Comparison of ENCODE assay signal across 23 mouse cellular contexts in genomic region chr6:40388660-40389059, GRCm38 (mm10). TPM values are rescaled to one million over a fixed set of nuclear protein-coding genes. Genes with fewer than 3 reads are reported as not detected.
DNase-seq lines count a peak whose midpoint lies in the region; ATAC-seq and TF ChIP-seq lines count a peak whose summit lies in the region.
"Had no signal": no experiment of that assay in that cellular context is flagged by ENCODE, and none has a peak within 500 bp of the region (broad histone marks: within the 10 kb centered on the region; RNA-seq: fewer than 3 reads in every experiment).

No protein-coding gene starts in this region.

- no peak for TF ChIP-seq CTCF in G1E (IDR thresholded peaks at IDR 0.05; ENCODE audit: low read depth, low read length)
- no peak for TF ChIP-seq CTCF in brain, embryonic 14.5 days (IDR thresholded peaks at IDR 0.05; ENCODE audit: borderline replicate concordance, extremely low read depth, insufficient read depth, insufficient read length)

- WGBS in heart, embryonic 16.5 days: 26% methylated on average over 4 of the region's 4 CpGs
- 18% methylated on average over 4 of the region's 4 CpGs for WGBS in liver, embryonic 15.5 days (ENCODE audit: insufficient replicate concordance)

- H3K27ac ChIP-seq in heart, embryonic 16.5 days (ENCODE audit: low read length): no peak overlapping the region
- H3K27ac ChIP-seq in liver, embryonic 15.5 days (replicated peaks): no peak overlapping the region
- H3K27ac ChIP-seq: embryonic facial prominence, embryonic 12.5 days; gastrocnemius, adult 2 months; hindbrain, embryonic 15.5 days; layer of hippocampus, adult 2 months; neural tube, embryonic 12.5 days had no signal

- H3K36me3 ChIP-seq in heart, embryonic 16.5 days (ENCODE audit: control insufficient read depth, insufficient read depth): no peaks in the 10 kb centered on the region
- peaks cover 44% of the 10 kb centered on the region for H3K36me3 ChIP-seq in G1E (replicated peaks)
- no peaks in the 10 kb centered on the region for H3K36me3 ChIP-seq in liver, embryonic 15.5 days (replicated peaks)

- no peak for TF ChIP-seq POLR2A in brain, embryonic 14.5 days (IDR thresholded peaks at IDR 0.05; ENCODE audit: borderline replicate concordance, extremely low read depth, insufficient read depth, insufficient read length, poor library complexity, severe bottlenecking)

- no peak for ATAC-seq in heart, embryonic 16.5 days (replicated peaks; ENCODE audit: extremely low read depth, insufficient read depth, low FRiP score)
- peak; percentile 88 for ATAC-seq in G1E (ENCODE audit: extremely low read depth, insufficient number of reproducible peaks, low FRiP score, poor library complexity, severe bottlenecking)
- ATAC-seq in liver, embryonic 15.5 days (ENCODE audit: insufficient read depth): peak; percentile 52; the same call in 1 of the 2 replicates
- ATAC-seq: CD4-positive, CD25-positive, alpha-beta regulatory T cell, adult 4 months; forebrain, embryonic 16.5 days; intestine, embryonic 16.5 days had no signal

- no peak for DNase-seq in heart, adult 11 months
- DNase-seq in G1E (ENCODE audit: low spot score): peak; percentile 3
- DNase-seq in brain, embryonic 14.5 days (ENCODE audit: low read depth): peak; percentile 10
- no peak for DNase-seq in frontal cortex, postnatal 14 days (ENCODE audit: low spot score in 2 of 2)
- no peak for DNase-seq in retina, postnatal 1 day
- DNase-seq: adrenal gland, postnatal 14 days; cerebellum, adult 8-10 months; gastrocnemius, adult 2 months; heart, adult 18-20 months; kidney, postnatal 10 days; right cerebral cortex, postnatal 25 days had no signal

- H3K9ac ChIP-seq in heart, embryonic 16.5 days (ENCODE audit: low read length): no peak overlapping the region
- H3K9ac ChIP-seq in liver, embryonic 15.5 days: no peak overlapping the region
- H3K9ac ChIP-seq: embryonic facial prominence, embryonic 12.5 days; hindbrain, embryonic 15.5 days; neural tube, embryonic 12.5 days had no signal

- no peaks in the 10 kb centered on the region for H3K9me3 ChIP-seq in heart, embryonic 16.5 days (replicated peaks; ENCODE audit: control insufficient read depth, low read length)
- no peaks in the 10 kb centered on the region for H3K9me3 ChIP-seq in G1E (replicated peaks)
- H3K9me3 ChIP-seq in liver, embryonic 15.5 days (replicated peaks): no peaks in the 10 kb centered on the region
- H3K9me3 ChIP-seq: embryonic facial prominence, embryonic 12.5 days; hindbrain, embryonic 15.5 days; neural tube, embryonic 12.5 days had no signal

- H3K4me3 ChIP-seq in heart, embryonic 16.5 days (ENCODE audit: low read length): no peak overlapping the region
- H3K4me3 ChIP-seq in G1E (ENCODE audit: low read depth, low read length): no peak overlapping the region
- H3K4me3 ChIP-seq in liver, embryonic 15.5 days (replicated peaks): no peak overlapping the region
- H3K4me3 ChIP-seq: embryonic facial prominence, embryonic 12.5 days; gastrocnemius, adult 2 months; hindbrain, embryonic 15.5 days; layer of hippocampus, adult 2 months; neural tube, embryonic 12.5 days had no signal

- no peaks in the 10 kb centered on the region for H3K27me3 ChIP-seq in heart, embryonic 16.5 days (ENCODE audit: control insufficient read depth, insufficient read depth, low read length)
- no peaks in the 10 kb centered on the region for H3K27me3 ChIP-seq in G1E (ENCODE audit: insufficient read depth, low read length)
- no peaks in the 10 kb centered on the region for H3K27me3 ChIP-seq in liver, embryonic 15.5 days
- H3K27me3 ChIP-seq: embryonic facial prominence, embryonic 12.5 days; hindbrain, embryonic 15.5 days; neural tube, embryonic 12.5 days had no signal

- H3K4me2 ChIP-seq in heart, embryonic 16.5 days (ENCODE audit: low read depth, low read length): peak overlapping the region; percentile 30; the same call in 1 of the 2 replicates
- H3K4me2 ChIP-seq in liver, embryonic 15.5 days: no peak overlapping the region
- H3K4me2 ChIP-seq: embryonic facial prominence, embryonic 12.5 days; hindbrain, embryonic 15.5 days; neural tube, embryonic 12.5 days had no signal

- peaks cover 5% of the 10 kb centered on the region; the same call in 1 of the 2 replicates for H3K4me1 ChIP-seq in heart, embryonic 16.5 days (ENCODE audit: control insufficient read depth, insufficient read depth, low read length)
- peaks cover 19% of the 10 kb centered on the region for H3K4me1 ChIP-seq in G1E (ENCODE audit: insufficient read depth, low read depth, low read length)
- peaks cover 6% of the 10 kb centered on the region for H3K4me1 ChIP-seq in liver, embryonic 15.5 days (replicated peaks)
- H3K4me1 ChIP-seq: embryonic facial prominence, embryonic 12.5 days; hindbrain, embryonic 15.5 days; neural tube, embryonic 12.5 days had no signal

RNA-seq across cellular contexts. Expression of gene E330009J07Rik, which starts 47.3 kb away (rescaled TPM):
- polyA plus RNA-seq in heart, embryonic 16.5 days (2015; fragmentation: Nextera tagmentation; extraction: Ambion mirVana): 3.9 TPM in 2 replicates
- total RNA-seq in G1E (2014; fragmentation: Nextera tagmentation) (0.19 and 3.4 TPM in 2 replicates), G1E (2017) (1.6 and 2.0 TPM in 2 replicates)
- 0.28 and 0.37 TPM in 2 replicates for polyA plus RNA-seq in G1E (2012)
- 17.8 and 26.4 TPM in 2 replicates for polyA plus RNA-seq in brain, embryonic 14.5 days (2012; rRNA removed)
- 1.7 and 2.2 TPM in 2 replicates for polyA plus RNA-seq in liver, embryonic 15.5 days (2015; fragmentation: Nextera tagmentation; extraction: Ambion mirVana)

RNA-seq across cellular contexts. Expression of gene Wee2, which starts 50.2 kb away (rescaled TPM):
- polyA plus RNA-seq in heart, embryonic 16.5 days (2015; fragmentation: Nextera tagmentation; extraction: Ambion mirVana): not detected in 2 replicates
- not detected in 2 replicates for total RNA-seq in G1E (2014; fragmentation: Nextera tagmentation)
- total RNA-seq in G1E (2017): 0.16 TPM in 1 of 2 replicates, not detected in the other
- not detected in 2 replicates for polyA plus RNA-seq in G1E (2012)
- 0.13 and 0.14 TPM in 2 replicates for polyA plus RNA-seq in brain, embryonic 14.5 days (2012; rRNA removed)
- not detected in 2 replicates for polyA plus RNA-seq in liver, embryonic 15.5 days (2015; fragmentation: Nextera tagmentation; extraction: Ambion mirVana)
- total RNA-seq: adrenal gland, postnatal 14 days; gastrocnemius, adult 2 months; heart, adult 18-20 months; layer of hippocampus, adult 2 months; liver, adult 2 months; monocyte, adult 5-6 weeks had no signal
- polyA plus RNA-seq: CD4-positive, CD25-positive, alpha-beta regulatory T cell, adult 4 months; embryonic facial prominence, embryonic 12.5 days; liver, adult 2 months; neural tube, embryonic 12.5 days; stomach, embryonic 16.5 days had no signal

Comparison
In these comparisons a context has a peak if more than half of its experiments do, and no peak if none do; other contexts are left out.
1. DNase-seq: peak in G1E (single experiment) and brain, embryonic 14.5 days (single experiment); none in heart, adult 11 months (single experiment), frontal cortex, postnatal 14 days (0 of 2) and retina, postnatal 1 day (single experiment).